Mouse (Mus musculus): ENCODE results near the gene Ube2v1.
A peak's percentile ranks its signal among the peaks of the same experiment; 100 is the strongest.

Gene Ube2v1

DNA sequence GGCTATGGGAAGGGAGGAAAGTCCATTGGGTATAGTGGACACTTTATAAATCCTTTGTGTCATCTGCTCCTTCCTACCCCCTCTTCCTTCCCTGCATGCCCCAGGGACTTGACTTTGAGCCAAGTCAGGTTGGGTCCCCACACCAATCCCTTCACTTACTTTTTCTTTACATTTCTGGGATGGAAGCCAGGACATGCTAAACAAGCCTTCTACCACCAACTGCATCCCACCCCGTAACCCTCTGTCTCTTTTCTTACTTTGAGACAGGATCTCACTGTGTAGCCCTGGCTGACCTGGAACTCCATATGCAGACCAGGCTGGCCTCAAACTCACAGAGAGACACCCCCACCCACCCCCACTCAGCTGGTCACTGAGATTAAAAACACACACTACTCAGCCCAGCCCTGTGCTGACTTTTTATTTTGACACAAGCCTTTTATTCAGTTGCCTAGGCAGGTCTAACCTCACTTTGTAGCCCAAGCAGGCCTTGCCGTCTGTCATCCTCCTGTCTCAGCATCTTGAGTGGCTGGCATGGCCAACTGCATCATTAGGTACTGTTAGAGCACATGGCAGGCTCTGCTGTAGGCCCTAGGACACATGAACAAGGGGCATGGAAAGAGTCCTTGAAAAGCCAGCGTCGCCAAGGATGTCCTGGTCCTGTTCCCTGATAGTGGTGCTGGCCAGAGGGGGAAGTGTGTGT is 38.2 kb downstream of the Ube2v1 start:
- DNase-seq (ENCODE audit: low spot score), result no peak

DNA sequence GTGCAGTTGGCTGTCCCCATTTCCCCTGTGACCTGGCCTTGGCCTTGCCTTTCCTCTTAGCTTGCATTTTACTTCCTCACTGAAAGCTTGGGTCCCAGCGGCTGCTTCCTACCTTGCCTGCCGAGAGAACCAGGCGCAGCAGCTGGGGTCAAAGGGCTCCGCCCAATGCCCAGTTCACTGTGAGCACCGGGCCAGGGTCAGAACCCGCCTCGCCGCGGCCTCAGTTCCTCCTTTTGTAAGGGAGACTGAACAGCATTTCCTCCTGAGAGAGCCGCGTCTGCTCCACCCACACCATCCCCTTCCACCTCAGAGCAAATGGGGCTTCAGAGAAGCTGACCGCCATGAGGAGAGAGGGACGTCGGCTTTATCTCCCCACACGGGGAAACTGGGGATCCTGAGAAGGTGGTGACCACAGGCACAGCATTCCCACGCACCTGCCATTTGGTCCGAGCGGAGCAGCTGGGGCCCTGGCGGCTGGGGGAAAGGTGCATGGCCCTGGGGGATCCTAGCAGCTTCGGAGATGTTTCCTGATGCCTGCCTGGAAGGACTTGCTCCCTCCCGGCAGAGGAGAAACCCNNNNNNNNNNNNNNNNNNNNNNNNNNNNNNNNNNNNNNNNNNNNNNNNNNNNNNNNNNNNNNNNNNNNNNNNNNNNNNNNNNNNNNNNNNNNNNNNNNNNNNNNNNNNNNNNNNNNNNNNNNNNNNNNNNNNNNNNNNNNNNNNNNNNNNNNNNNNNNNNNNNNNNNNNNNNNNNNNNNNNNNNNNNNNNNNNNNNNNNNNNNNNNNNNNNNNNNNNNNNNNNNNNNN is 42.9 kb downstream of the Ube2v1 start:
- DNase-seq (ENCODE audit: low spot score), result peak; percentile 43

DNA sequence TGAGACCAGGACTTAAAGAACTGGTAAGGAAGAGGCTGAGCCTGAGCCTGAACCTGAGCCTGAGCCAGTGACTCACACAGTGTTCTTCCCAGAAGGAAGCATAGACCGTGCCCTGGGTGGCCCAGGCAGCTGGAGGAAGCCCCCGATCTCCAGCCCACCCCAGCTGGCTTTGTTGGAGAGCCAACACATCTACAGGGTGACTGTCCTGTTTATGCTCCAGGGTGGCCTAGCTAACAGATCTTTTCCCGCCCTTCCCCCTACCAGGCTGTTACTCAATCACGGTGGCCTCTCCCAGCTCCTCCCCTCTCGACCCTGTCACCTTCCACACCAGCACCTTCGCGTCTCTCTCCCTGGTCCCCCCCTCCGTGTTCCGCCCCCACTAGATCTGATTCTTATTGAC is 44.9 kb downstream of the Ube2v1 start:
- no peak for DNase-seq (ENCODE audit: low spot score)

DNA sequence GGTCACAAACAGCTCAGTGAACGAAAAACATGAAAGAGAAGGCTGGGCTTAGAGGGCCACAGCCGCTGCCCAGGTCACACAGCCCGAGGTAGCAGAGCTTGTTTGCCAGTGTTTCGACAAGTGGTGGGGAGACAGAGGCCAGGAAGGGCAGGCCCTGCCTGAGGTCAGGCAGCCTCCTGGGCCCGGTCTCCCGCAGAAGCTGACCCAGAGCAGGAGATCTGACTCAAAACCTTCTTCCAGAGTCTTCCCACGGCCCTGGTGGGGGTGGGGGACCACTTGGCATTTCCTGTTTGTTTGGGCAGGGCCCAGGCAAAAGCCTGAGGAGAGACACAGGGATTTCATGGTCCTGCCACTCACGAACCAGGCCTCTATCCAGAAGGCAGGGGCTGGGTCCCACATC is 45.9 kb downstream of the Ube2v1 start:
- DNase-seq (ENCODE audit: low spot score), result no peak

DNA sequence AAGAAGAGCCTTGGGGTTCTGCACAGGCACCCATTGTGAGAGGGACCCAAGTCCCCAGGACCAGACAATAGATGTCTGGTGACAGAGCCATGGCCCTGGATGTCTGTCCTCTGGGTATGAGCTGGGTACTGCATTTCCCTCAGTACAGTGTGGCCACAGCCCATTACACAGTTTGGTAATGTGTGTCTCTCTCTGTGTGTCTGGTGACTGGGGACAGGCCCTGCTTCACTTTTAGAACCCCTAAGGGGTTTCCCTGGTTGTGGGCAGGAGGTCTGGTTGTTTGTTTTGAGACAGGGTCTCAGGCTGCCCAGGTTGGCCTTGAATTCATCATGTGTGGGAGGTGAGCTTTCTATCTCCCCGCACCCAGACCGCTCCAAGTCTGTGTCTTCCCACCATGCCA is 46.6 kb downstream of the Ube2v1 start:
- DNase-seq (ENCODE audit: low spot score), result no peak

DNA sequence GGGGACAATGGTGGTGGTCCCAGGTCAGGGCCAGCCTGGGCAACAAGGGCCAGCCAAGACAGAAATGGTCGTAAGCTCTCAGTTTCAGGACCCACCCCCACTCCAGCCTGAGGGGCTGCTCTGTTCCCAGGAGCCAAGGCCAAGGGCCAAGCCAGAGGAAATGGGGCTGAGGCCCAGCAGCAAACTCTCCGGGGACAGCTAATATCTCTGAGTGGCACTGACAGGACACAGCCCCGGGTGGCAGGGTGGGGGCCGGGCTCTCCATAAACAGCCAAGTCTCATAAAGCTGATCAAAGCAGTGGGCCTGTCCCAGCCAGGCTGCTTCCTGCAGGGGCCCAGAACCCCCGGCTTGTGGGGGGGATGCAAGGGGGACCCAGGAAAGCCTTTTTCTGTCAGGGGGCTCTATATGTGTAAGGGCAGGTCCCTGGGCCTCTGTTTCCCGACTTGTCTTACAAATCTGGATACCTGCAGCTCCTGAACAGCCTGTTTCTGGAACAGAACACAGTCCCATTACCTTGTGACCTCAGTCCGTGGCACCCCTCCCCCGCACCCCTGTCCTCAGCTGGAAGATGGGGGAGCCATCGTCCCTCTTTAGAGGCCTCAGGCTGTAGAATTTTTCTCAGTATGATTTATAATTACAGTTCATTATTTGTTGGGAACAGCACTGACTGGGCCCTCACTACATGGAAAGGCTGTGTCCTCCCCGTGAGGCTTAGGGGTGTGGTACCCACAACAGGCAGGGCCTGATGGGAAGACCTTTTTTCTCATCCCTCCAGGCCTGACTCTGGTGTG is 48.5 kb downstream of the Ube2v1 start:
- DNase-seq (ENCODE audit: low spot score), result no peak

DNA sequence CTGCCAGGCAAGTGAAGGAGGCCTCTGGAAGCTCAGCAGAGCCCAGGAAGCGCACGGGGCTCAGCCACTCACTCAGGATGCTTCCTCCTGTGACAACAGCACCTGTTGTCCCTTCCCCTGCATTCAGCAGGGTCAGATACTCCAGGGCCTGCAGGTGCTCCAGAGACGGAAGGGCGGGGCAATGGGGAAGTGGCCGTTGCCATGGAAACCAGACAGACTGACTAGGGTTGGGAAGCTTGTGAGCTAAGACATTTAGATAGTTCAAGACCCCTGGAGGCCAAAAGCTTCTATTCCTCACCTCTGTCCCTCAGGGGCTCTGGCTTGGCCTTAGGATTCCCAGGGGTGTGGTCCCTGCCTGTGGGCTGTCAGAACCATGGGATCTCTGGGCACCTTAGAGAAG is 53.4 kb downstream of the Ube2v1 start:
- no peak for DNase-seq (ENCODE audit: low spot score)

DNA sequence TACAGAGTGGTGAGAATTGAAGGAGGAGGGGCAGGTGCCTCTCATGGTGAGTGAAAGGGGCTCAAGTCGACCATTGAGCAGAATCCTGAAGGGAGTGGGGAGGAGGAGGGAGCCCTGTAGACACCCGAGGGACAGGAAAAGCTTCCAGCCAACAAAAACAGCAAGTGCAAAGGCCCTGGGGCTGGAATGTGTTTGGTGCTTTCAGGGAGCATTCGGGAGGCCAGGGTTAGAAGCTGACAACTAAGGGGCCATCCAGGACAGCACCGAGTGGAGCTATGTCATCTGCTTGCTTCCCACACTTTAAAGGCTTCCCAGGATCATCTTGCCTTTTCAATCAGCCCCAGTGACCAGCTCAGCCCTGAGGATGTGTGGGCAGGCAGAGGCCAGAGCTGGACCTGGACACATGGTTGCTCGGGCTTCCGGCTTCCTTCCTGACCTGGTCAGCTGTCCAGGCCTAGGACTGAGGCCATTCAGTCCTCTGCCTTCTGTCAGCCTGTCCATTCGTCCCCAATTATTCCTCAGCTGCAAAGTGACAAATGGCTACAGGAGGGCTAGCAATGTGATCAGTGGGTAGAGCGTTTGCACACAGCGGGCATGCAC is 54.6 kb downstream of the Ube2v1 start:
- no peak for DNase-seq (ENCODE audit: low spot score)

DNA sequence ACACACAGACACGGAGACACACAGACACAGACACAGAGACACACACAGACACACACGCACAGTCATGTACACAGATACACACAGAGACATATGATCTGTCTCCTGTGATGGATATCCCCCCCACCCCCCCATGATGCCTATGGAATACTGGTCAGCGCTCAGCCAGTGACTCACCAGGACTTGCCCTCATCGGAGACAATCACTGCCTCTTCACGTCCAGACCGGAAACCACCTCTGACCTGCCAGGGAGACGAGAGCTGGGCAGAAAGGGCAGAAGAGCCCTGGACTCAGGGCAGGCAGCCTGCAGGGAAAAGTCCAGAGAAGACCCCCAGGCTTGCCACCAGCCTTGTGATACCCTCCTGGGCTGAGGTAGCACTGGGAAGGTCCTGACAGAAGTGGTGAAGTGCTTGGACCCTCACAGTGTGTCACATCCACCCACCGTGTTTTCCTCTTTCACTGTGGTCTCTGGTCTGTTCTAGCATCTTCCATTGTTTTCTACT is 55.7 kb downstream of the Ube2v1 start:
- no peak for DNase-seq (ENCODE audit: low spot score)

DNA sequence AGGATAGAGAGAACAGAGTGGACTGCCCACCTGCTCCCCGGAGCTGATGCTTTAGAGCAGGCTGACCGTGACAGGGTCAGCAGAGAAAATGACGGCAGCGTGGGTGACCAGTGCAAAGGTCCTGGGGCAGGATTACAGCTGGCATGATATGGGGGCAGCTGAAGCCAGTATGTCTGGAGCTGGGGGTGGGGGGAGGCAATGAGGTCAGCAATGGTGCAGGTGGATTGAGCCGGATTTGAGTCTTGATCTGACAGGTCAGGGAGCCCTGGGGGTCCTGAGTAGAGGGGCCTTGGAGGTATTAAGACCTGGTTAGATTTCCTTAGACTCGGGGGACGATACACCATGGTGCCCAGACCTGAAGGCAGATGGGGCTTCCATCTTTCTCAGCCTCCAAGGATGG is 56.3 kb downstream of the Ube2v1 start:
- no peak for DNase-seq (ENCODE audit: low spot score)

DNA sequence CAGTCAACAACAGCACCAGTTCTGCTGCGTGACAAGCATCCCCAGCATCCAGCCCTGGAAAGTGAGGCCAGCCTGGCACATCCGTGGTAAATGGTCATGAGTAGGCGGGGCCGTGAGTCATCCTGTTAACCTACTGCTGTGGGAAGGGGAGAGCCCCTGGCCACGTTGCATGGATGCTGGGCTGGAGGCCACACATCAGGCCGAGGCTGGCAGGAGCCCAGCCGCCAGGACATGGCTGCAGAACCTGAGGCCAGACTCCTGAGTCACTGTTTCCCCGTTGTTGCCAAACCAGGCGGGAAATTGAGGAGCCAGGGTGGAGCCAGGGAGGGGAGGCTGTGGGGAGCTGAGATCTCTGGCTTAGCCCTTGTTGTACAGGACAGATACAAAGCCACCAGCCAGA is 57.1 kb downstream of the Ube2v1 start:
- DNase-seq (ENCODE audit: low spot score), result no peak

DNA sequence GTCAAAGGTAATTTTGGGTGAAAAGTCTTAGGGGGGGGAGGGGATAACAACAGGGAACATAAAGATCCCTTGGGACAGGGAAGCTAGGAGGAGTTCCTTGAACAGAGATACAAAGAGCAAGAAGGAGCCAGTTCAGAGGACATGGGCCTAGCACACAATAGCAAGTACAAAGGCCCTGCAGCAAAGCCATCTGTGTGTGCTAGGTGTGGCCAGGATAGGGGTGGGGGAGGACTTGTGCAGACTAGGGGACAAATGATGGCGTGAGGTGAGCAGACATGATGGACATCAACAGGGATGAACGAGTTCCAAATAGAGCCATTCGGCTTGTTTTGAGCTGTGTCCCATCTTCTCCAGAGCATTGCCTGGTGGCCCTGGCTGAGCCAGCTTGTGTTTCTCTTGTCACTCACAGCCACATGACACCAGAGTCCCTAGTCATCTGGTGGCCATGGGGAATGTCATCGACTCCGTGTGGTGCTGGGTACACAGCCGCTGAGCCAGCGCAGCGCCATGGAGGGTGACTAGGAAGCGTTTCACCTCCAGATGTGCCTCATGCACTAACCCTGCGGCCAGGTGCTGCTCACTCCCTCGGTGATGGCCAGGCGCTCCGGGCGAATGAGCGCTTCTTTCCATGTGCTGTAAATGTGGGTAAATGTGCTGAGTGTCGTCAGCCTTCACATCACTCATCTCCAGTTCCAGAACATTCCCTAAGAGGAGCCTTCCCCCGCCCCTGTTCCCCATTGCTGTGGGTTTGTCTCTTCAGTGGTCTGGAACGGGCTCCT is 60.3 kb downstream of the Ube2v1 start:
- DNase-seq (ENCODE audit: low spot score), result no peak

DNA sequence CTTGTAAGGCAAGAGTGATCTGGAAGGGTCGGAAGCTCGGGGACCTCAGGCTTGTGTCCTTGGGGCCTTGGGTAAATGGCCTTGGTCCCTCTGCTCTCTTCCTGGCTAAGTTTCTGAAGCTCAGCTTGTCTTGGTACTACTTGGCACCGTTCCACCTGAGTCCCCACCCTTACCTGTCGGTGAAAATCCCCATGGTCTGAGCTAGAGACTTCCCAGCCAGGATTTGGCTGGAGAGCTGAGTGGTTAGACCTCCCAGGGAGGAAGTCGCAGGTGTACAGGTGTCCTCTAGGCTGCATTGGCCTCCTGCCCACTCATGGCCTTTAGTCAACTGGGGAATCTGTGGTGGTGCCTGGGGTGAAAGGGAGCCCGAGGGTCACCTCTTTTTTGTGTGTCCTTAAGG is 61.1 kb downstream of the Ube2v1 start:
- no peak for DNase-seq (ENCODE audit: low spot score)

DNA sequence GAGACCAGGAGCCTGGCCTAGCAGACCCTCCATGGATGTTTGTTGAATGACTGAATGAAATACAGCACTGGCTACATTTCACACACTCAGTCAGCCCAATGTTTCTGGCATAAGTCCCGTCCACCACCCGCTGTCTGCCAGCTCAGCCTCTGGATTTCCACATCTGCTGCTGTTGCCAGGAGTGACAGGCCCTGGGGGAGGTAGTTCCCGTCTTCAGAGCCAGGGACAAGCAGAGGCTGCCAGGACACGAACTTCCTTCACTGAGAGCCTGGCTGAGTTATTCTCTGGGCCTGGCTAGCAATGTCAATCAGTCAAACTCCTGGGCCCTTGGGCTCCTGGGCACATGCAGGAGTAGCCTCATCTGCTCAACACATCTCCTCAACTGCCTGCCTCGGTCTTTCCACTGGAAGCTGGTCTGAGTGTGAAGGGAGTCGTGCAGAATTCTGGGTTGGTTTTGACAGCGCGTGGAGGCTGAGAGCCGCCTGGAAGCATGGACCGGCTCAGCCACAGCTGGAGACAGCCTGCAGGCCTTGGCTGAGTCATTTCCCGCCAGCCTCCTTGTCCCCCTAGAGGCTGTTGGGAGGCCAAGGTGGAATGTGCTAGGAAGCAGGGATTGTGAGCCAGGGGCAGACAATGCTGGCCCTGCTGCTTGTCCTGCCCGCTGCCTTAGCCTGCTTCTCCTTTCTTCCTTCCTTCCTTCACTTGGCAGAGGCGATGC is 61.8 kb downstream of the Ube2v1 start:
- no peak for DNase-seq (ENCODE audit: low spot score)

DNA sequence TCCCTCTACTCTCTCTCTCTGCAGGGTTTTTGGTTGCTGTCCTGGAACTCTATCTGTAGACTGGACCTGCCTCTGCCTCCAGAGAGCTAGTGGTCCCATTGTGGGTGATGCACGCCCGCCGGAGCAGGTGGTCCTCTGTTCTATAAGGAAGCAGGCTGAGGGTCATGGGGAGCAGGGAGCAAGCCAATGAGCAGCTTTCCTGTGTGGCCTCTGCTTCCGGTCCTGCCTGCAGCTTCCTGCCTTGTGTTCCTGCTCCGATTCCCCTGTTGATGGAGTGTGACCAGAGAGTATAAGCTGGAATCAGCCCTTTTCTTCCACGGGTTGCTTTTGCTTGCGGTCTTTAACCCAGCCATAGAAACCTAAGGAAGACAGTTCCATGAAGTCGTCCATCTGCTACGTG is 63.8 kb downstream of the Ube2v1 start:
- no peak for DNase-seq (ENCODE audit: low spot score)

DNA sequence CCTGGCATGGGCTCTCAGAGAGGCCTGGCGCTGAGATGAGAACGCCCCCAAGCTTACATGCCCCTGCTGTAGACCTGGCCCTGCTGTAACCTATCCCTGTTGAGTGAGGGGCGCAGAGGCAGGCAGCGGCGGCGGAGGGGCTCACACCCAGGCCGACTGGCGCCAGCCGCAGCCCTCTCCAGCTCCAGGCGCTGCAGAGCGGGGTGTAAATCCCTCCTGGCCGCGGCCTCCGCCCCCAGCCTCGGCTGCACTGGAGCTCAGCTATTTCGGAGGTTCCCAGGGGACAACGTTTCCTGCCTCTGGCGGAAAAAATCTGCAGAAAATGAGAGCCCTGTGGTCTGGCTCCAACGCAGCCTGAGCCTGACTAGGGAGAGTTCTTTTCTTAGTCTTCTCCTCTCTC is 66.2 kb downstream of the Ube2v1 start:
- no peak for DNase-seq (ENCODE audit: low spot score)

DNA sequence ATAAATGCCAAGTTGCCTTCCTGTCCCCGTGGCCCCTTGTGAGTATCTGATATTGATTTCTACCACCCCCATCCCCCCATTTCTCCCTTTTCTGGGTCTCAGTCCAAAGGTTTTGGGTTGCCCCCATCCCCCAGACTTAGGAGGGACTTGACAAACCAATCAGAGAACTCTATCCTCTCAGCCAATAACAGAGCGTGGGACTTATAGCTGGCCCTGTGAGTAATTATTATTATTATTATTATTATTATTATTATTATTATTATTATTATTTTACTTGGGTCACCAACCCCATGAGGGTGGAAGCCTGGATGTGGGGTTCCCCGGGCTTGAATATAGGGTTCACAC is 66.6 kb downstream of the Ube2v1 start:
- DNase-seq (ENCODE audit: low spot score), result no peak

DNA sequence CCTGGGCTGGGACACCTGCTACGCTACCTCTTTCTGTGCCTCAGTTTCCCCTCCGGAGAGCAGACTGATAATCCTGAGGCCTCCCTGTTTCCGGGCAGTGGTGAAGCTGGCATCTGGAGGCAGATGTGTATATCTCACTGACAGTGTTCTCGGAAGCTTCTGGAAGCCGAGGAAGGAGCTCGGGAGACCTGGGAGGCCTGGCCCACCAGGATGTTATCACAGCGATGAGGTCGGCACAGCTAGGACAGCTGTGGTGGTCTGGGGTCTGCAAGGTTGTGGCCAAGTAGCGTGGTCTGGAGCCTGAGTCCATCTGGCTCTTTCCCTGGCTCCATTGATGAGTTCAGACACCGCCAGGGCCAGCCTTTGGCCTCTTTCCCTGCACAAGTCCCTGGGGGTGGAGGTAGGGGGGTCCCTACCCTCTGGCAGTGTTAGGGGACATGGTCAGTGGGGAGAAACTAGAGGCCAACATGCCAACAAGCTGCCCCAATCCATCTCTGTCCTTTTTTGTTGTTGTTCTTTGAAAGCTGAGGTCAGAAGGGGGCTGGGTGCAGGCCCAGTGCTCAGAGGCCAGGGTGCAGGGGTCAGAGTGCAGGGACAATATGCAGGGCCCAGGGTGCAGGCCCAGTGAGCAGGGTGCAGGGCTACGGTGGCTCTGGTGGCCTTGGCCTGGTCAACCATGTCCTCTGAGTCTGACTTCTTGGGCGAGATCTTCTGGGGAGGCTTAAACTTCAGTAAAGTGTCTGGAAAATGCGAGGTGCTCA is 67.2 kb downstream of the Ube2v1 start:
- DNase-seq (ENCODE audit: low spot score), result no peak

DNA sequence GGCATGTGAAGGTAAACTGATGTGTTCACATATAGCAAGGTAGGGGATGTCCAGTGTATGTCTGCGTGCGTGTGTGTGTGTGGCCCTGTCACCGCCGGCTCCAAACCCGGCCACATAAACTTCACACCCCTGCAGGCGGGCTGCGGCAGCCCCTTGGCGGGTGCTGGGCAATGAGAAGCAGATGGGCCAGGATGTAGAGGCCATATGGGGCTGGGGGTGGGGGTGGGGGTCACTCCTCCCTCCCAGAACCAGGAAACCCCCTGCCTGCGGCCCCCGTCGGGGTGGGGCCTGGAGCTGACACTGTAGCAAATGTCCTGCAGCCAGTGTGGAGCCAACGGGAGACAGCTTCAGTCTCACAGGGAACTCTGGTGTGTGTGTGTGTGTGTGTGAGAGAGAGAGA is 68.2 kb downstream of the Ube2v1 start:
- DNase-seq (ENCODE audit: low spot score), result no peak

DNA sequence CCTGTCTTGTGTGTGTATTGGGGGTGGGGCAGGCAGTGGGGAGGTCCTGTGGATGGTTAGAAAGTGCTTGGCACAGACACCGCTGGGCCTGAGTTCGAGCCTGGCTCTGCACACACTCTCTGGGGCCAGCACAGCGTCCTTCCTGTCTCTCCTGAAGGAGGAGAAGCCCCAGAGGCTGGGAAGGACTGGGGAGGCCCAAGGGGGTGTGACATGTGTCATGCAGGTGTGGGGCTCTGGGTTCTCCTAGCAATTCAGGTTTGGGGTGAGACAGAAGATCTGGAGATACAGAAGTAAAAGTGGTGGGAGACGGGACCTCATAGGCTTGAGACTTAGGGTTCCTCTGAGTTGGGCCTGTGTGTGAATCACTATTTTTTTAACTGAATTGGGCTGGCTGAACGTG is 68.9 kb downstream of the Ube2v1 start:
- DNase-seq (ENCODE audit: low spot score), result no peak

Measured in spleen, adult 12 weeks (tissue).